Mouse (Mus musculus): ENCODE results near the gene Prpf4b. TPM values are rescaled to one million over a fixed set of nuclear protein-coding genes. Genes with fewer than 3 reads are reported as not detected.
"Not testable (repeated sequence)": the region's sequence is repeated elsewhere in the genome, so short reads cannot be mapped to it uniquely, and the experiment has no call there.

The Prpf4b gene
- 10 to 100 TPM; 38.5 to 39.7 TPM for total RNA-seq (2021)
- long read RNA-seq, experiment 1, full-length matches to known transcripts = 20 of 30 reads
- long read RNA-seq, experiment 1, partial matches to known transcripts = 3 of 30 reads
- long read RNA-seq, experiment 1, other reads (novel, unspliced or antisense) = 7 of 30 reads
- long read RNA-seq, experiment 2, full-length matches to known transcripts = 11 of 21 reads
- long read RNA-seq, experiment 2, partial matches to known transcripts = 5 of 21 reads
- long read RNA-seq, experiment 2, other reads (novel, unspliced or antisense) = 5 of 21 reads

DNA sequence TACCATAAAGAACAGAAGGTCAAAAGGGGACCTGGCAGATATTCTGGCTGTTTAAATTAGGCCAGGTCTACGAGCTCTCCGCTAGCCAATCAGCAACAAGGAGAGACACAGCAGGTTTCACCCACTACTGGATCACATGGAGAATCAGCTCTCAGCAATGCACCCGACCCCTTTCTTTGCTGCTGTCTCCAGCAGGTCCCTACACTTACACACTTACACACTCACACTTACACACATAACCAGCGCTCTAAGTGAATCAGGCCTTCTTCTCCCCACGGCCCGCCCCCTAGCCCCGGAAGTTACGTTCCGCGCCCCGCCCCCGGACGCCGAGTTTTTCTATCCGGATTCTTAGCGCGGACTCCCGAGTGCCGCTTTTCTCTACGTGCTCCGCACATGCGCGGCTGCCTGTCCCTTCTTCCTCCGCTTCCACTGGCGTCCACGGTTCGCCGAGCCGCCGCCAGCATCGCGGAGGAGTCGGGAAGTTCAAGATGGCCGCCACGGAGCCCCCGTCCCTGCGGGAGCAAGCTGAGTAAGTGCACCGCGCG is at the start of gene Prpf4b:
Prpf4b (plus strand) TSS at position 137 of the 545 bp plus-strand sequence.
- intact Hi-C loops (cut with DNase I) = loop anchor here (10.0 kb wide), 1 partner anchor 830 kb away; no protein-coding TSS in a partner anchor
- peak; percentile 92 to 93 for DNase-seq

GRCm38 (mm10) chr13:34826760-34827690 is 48.1 kb upstream of the Prpf4b start:
- intact Hi-C loops (cut with DNase I) = no loop called here
- no peak for DNase-seq

DNA sequence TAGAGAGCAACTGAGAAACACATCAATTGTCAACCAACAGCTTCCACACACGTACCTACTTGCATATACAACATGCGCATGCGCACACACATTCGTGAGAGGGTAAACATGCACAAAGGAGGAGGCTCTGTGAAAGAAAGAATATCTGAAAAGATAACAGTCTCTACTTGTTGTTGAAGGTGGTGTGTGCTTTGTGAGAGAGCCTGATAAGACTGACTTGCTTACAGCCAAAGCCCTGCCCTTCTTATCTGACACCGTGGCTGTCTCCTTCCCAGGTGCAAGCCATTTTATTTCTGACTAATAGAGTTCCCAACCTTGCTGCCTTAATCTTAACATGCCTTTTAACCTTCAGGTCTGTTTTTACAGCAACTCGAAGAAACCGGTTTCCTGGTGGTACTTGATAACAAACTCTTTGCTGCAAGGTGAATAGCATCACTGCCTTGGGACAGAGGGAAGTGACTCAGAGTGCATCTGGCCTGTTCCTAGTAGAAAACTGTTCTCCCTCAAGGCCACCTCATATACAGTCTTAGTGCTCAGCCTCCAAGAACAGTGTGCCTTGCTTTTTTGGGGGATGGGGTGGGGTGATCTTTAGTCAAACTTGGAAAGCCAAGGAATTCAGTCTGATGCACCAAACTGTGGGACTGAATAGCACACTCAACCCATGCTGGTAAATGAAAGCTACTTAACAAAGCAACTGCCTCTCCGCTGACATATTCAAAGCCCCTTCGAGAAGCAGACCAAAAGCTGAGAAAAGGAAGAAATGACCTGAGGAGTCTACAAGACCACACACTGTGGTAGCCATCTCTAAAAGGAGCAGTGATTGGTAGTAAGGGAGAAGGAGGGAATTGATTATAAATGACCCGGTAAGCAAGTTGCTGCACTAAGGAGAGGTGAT is 46.9 kb upstream of the Prpf4b start:
- no peak for DNase-seq
- intact Hi-C loops (cut with DNase I) = no loop called here

GRCm38 (mm10) chr13:34842851-34843250 is 32.3 kb upstream of the Prpf4b start:
- intact Hi-C loops (cut with DNase I) = no loop called here
- DNase-seq = no peak

- no peak for DNase-seq
- intact Hi-C loops (cut with DNase I) = no loop called here
Observed at GRCm38 (mm10) chr13:34850759-34851158, 24.3 kb upstream of the Prpf4b start.

- intact Hi-C loops (cut with DNase I) = no loop called here
- no peak for DNase-seq
Observed at GRCm38 (mm10) chr13:34851191-34851784, 23.8 kb upstream of the Prpf4b start.

DNA sequence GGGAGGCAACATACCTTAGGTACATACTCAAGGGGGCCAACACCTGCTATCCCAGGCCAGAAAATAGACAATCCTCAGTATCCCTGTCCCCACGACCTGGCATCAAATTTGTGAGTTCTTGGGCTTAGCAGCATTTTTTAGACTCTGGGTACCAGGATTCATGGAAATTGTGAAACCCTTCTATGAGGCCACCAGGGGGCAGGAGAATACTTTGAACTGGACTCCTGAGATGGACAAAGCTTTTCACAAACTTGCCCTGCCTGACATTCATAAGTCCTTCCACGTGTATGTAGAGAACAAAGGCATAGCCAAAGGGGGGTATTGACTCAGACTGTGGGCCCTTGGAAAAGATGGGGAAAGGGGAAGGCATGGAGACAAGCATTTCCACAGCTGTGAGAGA is 17.6 kb upstream of the Prpf4b start:
- intact Hi-C loops (cut with DNase I) = no loop called here
- DNase-seq = peak; percentile 17 to 39

DNA sequence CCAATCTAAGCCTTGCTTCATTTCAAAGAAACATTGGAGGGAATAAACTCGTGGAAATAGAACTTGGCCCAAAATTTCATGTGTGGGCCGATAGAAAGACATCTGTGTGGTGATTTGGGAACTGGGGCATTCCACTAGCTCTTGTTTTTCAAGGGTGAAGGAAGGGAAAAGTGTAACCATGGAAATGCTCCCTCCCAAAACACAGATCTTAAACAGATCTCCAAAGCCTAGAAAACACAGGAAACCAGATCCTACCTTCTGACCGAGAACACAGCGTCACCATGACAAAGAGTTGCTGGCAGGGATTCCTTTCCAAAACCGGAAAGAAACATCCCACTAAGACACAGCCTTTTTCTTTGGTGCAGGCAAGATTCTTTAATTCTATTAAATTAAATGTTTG is 15.7 kb upstream of the Prpf4b start:
- intact Hi-C loops (cut with DNase I) = no loop called here
- no peak for DNase-seq

DNA sequence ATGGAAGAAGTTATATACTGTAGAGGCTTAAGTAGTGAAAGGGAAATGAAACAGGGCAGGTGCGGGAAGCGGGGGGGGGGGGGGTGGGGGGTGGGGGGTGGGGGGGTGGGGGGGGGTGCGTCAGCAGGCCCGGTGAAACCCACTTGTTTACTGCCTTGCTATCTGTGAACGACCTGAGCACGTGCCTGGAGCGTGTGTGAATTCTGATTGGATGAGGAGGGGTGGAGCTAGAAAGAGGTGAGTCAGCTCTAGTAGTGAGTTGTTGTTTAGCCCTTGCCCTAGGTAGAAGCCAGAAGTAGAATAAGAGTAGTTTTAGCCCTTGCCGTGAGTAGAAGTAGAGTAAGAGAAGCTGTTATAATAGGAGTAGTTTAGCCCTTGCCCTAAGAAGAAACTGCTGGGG is 13.9 kb upstream of the Prpf4b start:
- not testable (repeated sequence) for DNase-seq
- intact Hi-C loops (cut with DNase I) = loop anchor here (5.0 to 10.0 kb wide), 2 partner anchors 136 to 674 kb away; no protein-coding TSS in a partner anchor

- DNase-seq = peak in 1 of 2 experiments; percentile 45
- intact Hi-C loops (cut with DNase I) = loop anchor here (1.0 to 10.0 kb wide), 3 partner anchors 140 to 677 kb away; no protein-coding TSS in a partner anchor
Observed at GRCm38 (mm10) chr13:34864420-34865169, 10.5 kb upstream of the Prpf4b start.

DNA sequence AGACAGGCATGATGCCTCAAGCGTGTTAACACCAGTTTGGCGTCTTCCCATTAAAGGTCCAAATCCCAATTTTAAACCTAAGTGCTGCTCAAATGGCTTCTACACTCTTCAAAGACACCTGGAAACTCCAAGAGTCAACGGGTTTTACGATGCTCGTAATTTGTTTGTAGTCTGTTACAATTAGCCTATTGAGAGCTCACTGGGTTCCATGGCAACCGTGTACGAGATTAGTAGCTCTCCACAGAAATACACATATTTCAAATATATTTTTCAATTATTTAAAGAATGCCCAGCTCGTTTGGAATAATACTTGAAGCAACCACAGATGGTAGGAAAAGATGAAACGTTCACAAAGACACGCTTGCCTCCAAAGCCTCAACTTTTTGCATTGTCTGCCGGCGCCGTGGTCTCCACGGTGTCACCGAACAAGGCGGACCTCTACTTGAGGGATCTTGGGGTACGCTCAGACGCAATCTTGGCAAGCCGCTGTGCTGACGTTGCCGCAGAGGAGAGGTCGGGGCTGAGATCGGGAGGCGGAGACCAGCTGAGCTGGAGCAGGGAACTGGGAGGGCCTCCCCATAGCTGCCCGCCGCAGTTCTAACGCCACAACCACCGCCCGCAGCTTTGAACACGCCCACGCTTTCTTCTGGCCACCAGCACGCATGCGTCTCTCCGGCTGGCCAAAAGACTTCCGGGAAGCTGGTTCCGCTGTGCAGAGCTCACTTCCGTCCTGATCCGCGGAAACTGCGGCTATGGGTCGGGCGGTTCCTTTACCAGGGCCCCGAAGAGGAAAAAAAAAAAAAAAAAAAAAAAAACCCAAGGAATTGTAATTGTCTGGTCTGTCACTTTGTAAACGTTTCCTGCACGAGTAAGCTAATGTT is 1.1 kb upstream of the Prpf4b start:
- DNase-seq = peak; percentile 93 to 94
- intact Hi-C loops (cut with DNase I) = loop anchor here (5.0 to 10.0 kb wide), 2 partner anchors 132 to 829 kb away; no protein-coding TSS in a partner anchor

GRCm38 (mm10) chr13:34874736-34875135 is 366 bp upstream of the Prpf4b start:
- intact Hi-C loops (cut with DNase I) = loop anchor here (5.0 to 10.0 kb wide), 2 partner anchors 132 to 830 kb away; no protein-coding TSS in a partner anchor
- peak; percentile 10 to 33 for DNase-seq

GRCm38 (mm10) chr13:34875741-34876445 is 791 bp downstream of the Prpf4b start:
- intact Hi-C loops (cut with DNase I) = loop anchor here (10.0 kb wide), 1 partner anchor 831 kb away; no protein-coding TSS in a partner anchor
- DNase-seq = peak; percentile 72 to 76

DNA sequence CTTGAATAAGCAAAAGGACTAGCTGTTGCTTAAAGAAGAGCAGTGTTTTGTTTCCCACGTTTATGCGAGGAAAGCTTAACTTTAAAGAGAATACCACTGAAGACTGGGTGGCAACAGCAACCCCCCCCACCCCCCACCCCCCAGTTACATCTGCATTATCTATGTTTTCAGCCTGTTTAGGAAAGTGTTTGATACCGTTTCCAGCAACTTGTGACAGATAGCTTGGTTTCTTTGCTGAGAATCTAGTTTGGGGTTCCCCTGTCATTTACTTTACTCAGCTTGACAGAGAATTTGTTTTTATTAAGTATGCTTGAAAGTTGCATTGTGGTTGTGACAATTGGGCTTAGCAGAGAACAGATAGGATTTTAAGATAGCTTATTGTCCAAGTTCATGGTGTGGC is 1.4 kb downstream of the Prpf4b start:
- DNase-seq = no peak
- intact Hi-C loops (cut with DNase I) = loop anchor here (10.0 kb wide), 1 partner anchor 832 kb away; no protein-coding TSS in a partner anchor

DNA sequence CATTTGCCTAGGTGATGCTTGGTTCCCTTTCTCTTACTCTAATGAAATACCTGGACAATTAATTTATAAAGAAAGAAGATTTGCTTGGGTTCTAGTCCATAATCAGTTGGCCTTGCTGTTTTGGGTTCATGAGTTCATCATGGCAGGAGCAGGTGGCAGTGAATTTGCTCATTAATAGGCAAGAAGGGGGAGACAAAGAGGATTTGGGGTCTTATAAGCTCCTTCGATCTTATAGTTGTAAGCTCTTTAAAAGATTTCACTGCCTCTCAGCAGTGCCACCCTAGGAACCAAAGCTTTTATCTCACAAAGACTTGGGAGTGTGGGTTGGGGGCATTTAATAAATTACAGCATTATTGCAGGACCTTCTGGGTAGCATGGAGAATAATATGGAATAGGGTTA is 17.8 kb downstream of the Prpf4b start:
- DNase-seq = no peak
- intact Hi-C loops (cut with DNase I) = no loop called here

DNA sequence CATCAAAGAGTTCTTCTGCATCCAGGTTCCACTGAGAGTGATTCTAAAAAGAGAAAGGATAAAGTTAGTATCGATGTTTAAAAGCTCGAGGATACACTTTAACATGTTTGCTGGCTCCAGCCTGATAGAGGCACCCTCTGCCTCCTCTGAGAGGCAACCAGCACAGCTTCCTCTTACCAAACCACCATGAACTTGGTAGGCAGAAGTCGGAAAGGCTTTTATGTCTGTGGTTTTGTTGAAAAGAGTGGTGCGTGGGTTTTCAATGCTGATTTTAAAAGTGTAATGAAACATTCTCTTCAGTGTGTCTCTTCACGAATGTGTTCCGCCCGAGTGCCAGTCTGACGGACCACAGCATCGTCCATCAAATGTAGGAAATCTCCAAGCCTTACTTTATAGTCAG is 39.5 kb downstream of the Prpf4b start:
- intact Hi-C loops (cut with DNase I) = no loop called here
- no peak for DNase-seq
